Mouse (Mus musculus): ENCODE data around the gene Lyzl4. TPM values are rescaled to one million over a fixed set of nuclear protein-coding genes. Genes with fewer than 3 reads are reported as not detected.
A peak's percentile ranks its signal among the peaks of the same experiment; 100 is the strongest.

The Lyzl4 gene
- total and polyA plus RNA-seq, 3 experiments, result not detected

- peaks cover 3% of the 10 kb centered on the region for H3K27me3 ChIP-seq (replicated peaks)
- no peak overlapping the region for H3K4me2 ChIP-seq (ENCODE audit: insufficient read depth, low read depth, poor library complexity, severe bottlenecking)
- no peak for TF ChIP-seq ELF1 (IDR thresholded peaks at IDR 0.05; ENCODE audit: low read depth, low read length)
- TF ChIP-seq CHD1 (IDR thresholded peaks at IDR 0.05; ENCODE audit: low read depth, low read length), result no peak
- no peak for TF ChIP-seq ZNF384 (IDR thresholded peaks at IDR 0.05; ENCODE audit: low read depth, low read length)
- TF ChIP-seq E2F4 (IDR thresholded peaks at IDR 0.05; ENCODE audit: insufficient replicate concordance, low read depth, low read length), result no peak
- no peak for TF ChIP-seq POLR2A (IDR thresholded peaks at IDR 0.05; ENCODE audit: low read depth, low read length)
- no peak for TF ChIP-seq ETS1 (conservative IDR thresholded peaks at IDR 0.05; ENCODE audit: low read depth, low read length)
- no peak for TF ChIP-seq BHLHE40 (IDR thresholded peaks at IDR 0.05; ENCODE audit: low read depth, low read length)
- TF ChIP-seq MAX (IDR thresholded peaks at IDR 0.05; ENCODE audit: low read length), result no peak
- in situ Hi-C loops (cut with MboI; ENCODE audit: low pct_ligation_motif_present, low pct_unique_long_range_greater_than_20kb, low sequenced_read_pairs) (loop anchor here (10.0 kb wide), 1 partner anchor 375 kb away; no protein-coding TSS in a partner anchor), dilution Hi-C loops (cut with MboI; ENCODE audit: extremely low pct_ligation_motif_present, extremely low pct_unique_long_range_greater_than_20kb, low sequenced_read_pairs) (no loop called here)
- no peaks in the 10 kb centered on the region for H3K79me2 ChIP-seq (replicated peaks; ENCODE audit: control insufficient read depth, extremely low read depth, insufficient read depth, poor library complexity, severe bottlenecking)
- no peak for DNase-seq (ENCODE audit: extremely low read depth)
- peaks cover 6 to 32% of the 10 kb centered on the region in 2 experiments for H3K4me1 ChIP-seq (ENCODE audit: control insufficient read depth in 1 of 2, insufficient read depth in 2 of 2)
- H3K9ac ChIP-seq (ENCODE audit: insufficient read depth, low read depth), result no peak overlapping the region
- no peaks in the 10 kb centered on the region for H3K9me3 ChIP-seq (replicated peaks; ENCODE audit: low read length)
- no peaks in the 10 kb centered on the region for H3K36me3 ChIP-seq (replicated peaks in 1 of 2; ENCODE audit: control insufficient read depth in 1 of 2, insufficient read depth in 1 of 2, low read length in 1 of 2)
- no peak overlapping the region for H3K27ac ChIP-seq (ENCODE audit: insufficient read depth, low read depth)
- H3K4me3 ChIP-seq (replicated peaks in 1 of 3; ENCODE audit: low read depth in 2 of 3, low read length in 2 of 3, poor library complexity in 1 of 3), result no peak overlapping the region
These were observed 22.5 kb downstream of the Lyzl4 start for GRCm38 (mm10) chr9:121619441-121619840.

- Histone ChIP-seq H3K4me1 (ENCODE audit: control insufficient read depth in 1 of 2, insufficient read depth in 2 of 2) (peaks cover 6 to 16% of the 10 kb centered on the region in 2 experiments), H3K27ac (ENCODE audit: insufficient read depth, low read depth) (no peak overlapping the region), H3K9ac (ENCODE audit: insufficient read depth, low read depth) (no peak overlapping the region), H3K27me3 (replicated peaks) (peaks cover 3% of the 10 kb centered on the region), H3K4me2 (ENCODE audit: insufficient read depth, low read depth, poor library complexity, severe bottlenecking) (no peak overlapping the region), H3K4me3 (replicated peaks in 1 of 3; ENCODE audit: low read depth in 2 of 3, low read length in 2 of 3, poor library complexity in 1 of 3) (no peak overlapping the region), H3K36me3 (replicated peaks in 1 of 2; ENCODE audit: control insufficient read depth in 1 of 2, insufficient read depth in 1 of 2, low read length in 1 of 2) (no peaks in the 10 kb centered on the region), H3K79me2 (replicated peaks; ENCODE audit: control insufficient read depth, extremely low read depth, insufficient read depth, poor library complexity, severe bottlenecking) (no peaks in the 10 kb centered on the region), H3K9me3 (replicated peaks; ENCODE audit: low read length) (peaks cover 9% of the 10 kb centered on the region)
- TF ChIP-seq TCF12 (IDR thresholded peaks at IDR 0.05; ENCODE audit: low read depth, low read length), result no peak
- no peak for TF ChIP-seq ZNF384 (IDR thresholded peaks at IDR 0.05; ENCODE audit: low read depth, low read length)
- TF ChIP-seq CHD2 (IDR thresholded peaks at IDR 0.05; ENCODE audit: low read length), result 0 out of 2 replicates have a peak, but pooled peaks have one; percentile 6
- peak in 1 of 2 experiments; percentile 57; a peak in 2 of 4 replicates for TF ChIP-seq CTCF (conservative IDR thresholded peaks at IDR 0.05 in 1 of 2, IDR thresholded peaks at IDR 0.05 in 1 of 2; ENCODE audit: low read depth in 2 of 2, low read length in 2 of 2)
- TF ChIP-seq JUN (IDR thresholded peaks at IDR 0.05; ENCODE audit: insufficient read depth, low read depth, low read length), result no peak
- peak; percentile 34 for TF ChIP-seq SMC3 (IDR thresholded peaks at IDR 0.05; ENCODE audit: low read depth, low read length)
- TF ChIP-seq ZMIZ1 (IDR thresholded peaks at IDR 0.05; ENCODE audit: low read depth, low read length), result no peak
- peak; percentile 27 for DNase-seq (ENCODE audit: extremely low read depth)
- in situ Hi-C loops (cut with MboI; ENCODE audit: low pct_ligation_motif_present, low pct_unique_long_range_greater_than_20kb, low sequenced_read_pairs), result loop anchor here (10.0 kb wide), 1 partner anchor 372 kb away; no protein-coding TSS in a partner anchor
- dilution Hi-C loops (cut with MboI; ENCODE audit: extremely low pct_ligation_motif_present, extremely low pct_unique_long_range_greater_than_20kb, low sequenced_read_pairs), result no loop called here
These were observed 25.4 kb downstream of the Lyzl4 start for GRCm38 (mm10) chr9:121616471-121616870.
